ENCODE assay signal across 8 mouse cellular contexts in the genomic region with DNA sequence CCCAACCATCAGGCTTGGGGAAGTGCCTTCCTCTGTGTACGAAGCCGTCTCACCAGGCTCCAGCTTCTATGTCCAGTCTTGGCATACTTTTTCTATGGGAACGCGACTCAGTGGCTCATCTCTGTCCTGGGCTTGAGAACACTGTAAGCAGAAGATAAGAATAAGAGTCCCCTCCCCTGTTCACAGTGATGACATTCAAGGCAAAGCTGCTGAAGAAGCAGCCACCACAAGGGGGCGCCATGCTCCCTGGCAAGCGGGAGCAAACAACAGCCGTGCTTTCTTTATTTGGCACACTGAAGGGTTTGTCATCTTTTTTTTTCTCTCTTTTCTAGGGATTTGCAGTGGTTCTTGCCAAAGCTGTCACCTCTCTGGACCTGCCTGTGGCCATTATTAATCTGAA. TPM values are rescaled to one million over a fixed set of nuclear protein-coding genes. Genes with fewer than 3 reads are reported as not detected.
DNase-seq lines count a peak whose midpoint lies in the region; ATAC-seq and TF ChIP-seq lines count a peak whose summit lies in the region.
"Had no signal": no experiment of that assay in that cellular context is flagged by ENCODE, and none has a peak within 500 bp of the region (broad histone marks: within the 10 kb centered on the region; RNA-seq: fewer than 3 reads in every experiment).

No protein-coding gene starts in this region.

- DNase-seq in kidney, postnatal 4 days = peak; percentile 50 to 62
- no peak for DNase-seq in kidney, adult 11 months
- DNase-seq in adrenal gland, postnatal 14 days = peak; percentile 77
- no peak for DNase-seq in layer of hippocampus, adult 9-10 months (ENCODE audit: low spot score)

- peak; percentile 68 for ATAC-seq in erythroid progenitor cell, adult 5-6 weeks (replicated peaks; ENCODE audit: low FRiP score, poor library complexity, severe bottlenecking)

- no peak overlapping the region for H3K27ac ChIP-seq in ES-Bruce4 (ENCODE audit: insufficient read depth, low read length)
- H3K27ac ChIP-seq in small intestine, adult 2 months (ENCODE audit: insufficient read depth, low read depth, low read length) = no peak overlapping the region
- H3K27ac ChIP-seq: macrophage had no signal

- no peaks in the 10 kb centered on the region for H3K4me1 ChIP-seq in ES-Bruce4 (ENCODE audit: control insufficient read depth, insufficient read depth, low read length)
- H3K4me1 ChIP-seq in small intestine, adult 2 months (ENCODE audit: control insufficient read depth, insufficient read depth, insufficient read length, low read length) = peaks cover 8% of the 10 kb centered on the region; the same call in 1 of the 2 replicates

- peak; percentile 80 for TF ChIP-seq CTCF in ES-Bruce4 (IDR thresholded peaks at IDR 0.05; ENCODE audit: low read depth, low read length)
- TF ChIP-seq CTCF in small intestine, adult 2 months (IDR thresholded peaks at IDR 0.05; ENCODE audit: extremely low read depth, insufficient read length, insufficient replicate concordance, low read depth, low read length) = peak; percentile 65; the same call in 1 of the 2 replicates

- H3K27me3 ChIP-seq in ES-Bruce4 (ENCODE audit: control insufficient read depth, insufficient read depth, low read length, poor library complexity, severe bottlenecking) = no peaks in the 10 kb centered on the region
- H3K27me3 ChIP-seq in small intestine, adult 2 months (ENCODE audit: control insufficient read depth, insufficient read depth, low read length) = no peaks in the 10 kb centered on the region

- H3K9me3 ChIP-seq in ES-Bruce4 (replicated peaks; ENCODE audit: control insufficient read depth, insufficient read depth, low read length, poor library complexity, severe bottlenecking) = no peaks in the 10 kb centered on the region

- H3K36me3 ChIP-seq in ES-Bruce4 (ENCODE audit: control insufficient read depth, insufficient read depth, low read length, poor library complexity, severe bottlenecking) = peaks cover 22% of the 10 kb centered on the region
- H3K36me3 ChIP-seq in small intestine, adult 2 months (ENCODE audit: control insufficient read depth, insufficient read depth, low read length) = peaks cover 29% of the 10 kb centered on the region

- no peak overlapping the region for H3K4me3 ChIP-seq in ES-Bruce4 (ENCODE audit: low read depth, low read length)
- no peak overlapping the region for H3K4me3 ChIP-seq in small intestine, adult 2 months (ENCODE audit: low read depth, low read length)

- no peak for TF ChIP-seq EP300 in ES-Bruce4 (IDR thresholded peaks at IDR 0.05; ENCODE audit: insufficient read depth, low read depth, low read length)

- 89% methylated on average over 7 of the region's 7 CpGs for WGBS in small intestine, adult 2 months

- no peak overlapping the region for H3K9ac ChIP-seq in ES-Bruce4 (ENCODE audit: low read depth, poor library complexity, severe bottlenecking)

- TF ChIP-seq POLR2A in ES-Bruce4 (IDR thresholded peaks at IDR 0.05; ENCODE audit: insufficient read depth, low read length) = no peak
- no peak for TF ChIP-seq POLR2A in small intestine, adult 2 months (IDR thresholded peaks at IDR 0.05; ENCODE audit: low read depth, low read length)

RNA-seq across cellular contexts. Expression of a gene that starts 11.2 kb away (rescaled TPM):
- polyA plus RNA-seq in ES-Bruce4 (2011; ENCODE audit: insufficient read depth, insufficient read length, low read depth, missing spikeins) = 27.7 and 27.8 TPM in 2 replicates
- 23.7 and 24.4 TPM in 2 replicates for total RNA-seq in adrenal gland, postnatal 14 days (2021)
- 6.7 and 11.5 TPM in 2 replicates for total RNA-seq in erythroid progenitor cell, adult 5-6 weeks (2015; ENCODE audit: low replicate concordance)
- total RNA-seq in erythroid progenitor cell, adult 5-6 weeks (2017; ENCODE audit: low replicate concordance) = 12.6 and 13.5 TPM in 2 replicates
- polyA plus RNA-seq in small intestine, adult 2 months (2012; rRNA removed) = 5.7 and 5.8 TPM in 2 replicates

RNA-seq across cellular contexts. Expression of a gene that starts 11.3 kb away (rescaled TPM):
- polyA plus RNA-seq in ES-Bruce4 (2011; ENCODE audit: insufficient read depth, insufficient read length, low read depth, missing spikeins) = 66.8 and 68.5 TPM in 2 replicates
- 77.1 and 87.0 TPM in 2 replicates for total RNA-seq in adrenal gland, postnatal 14 days (2021)
- total RNA-seq in erythroid progenitor cell, adult 5-6 weeks (2015; ENCODE audit: low replicate concordance) = 32.7 and 57.3 TPM in 2 replicates
- total RNA-seq in erythroid progenitor cell, adult 5-6 weeks (2017; ENCODE audit: low replicate concordance) = 58.0 and 71.3 TPM in 2 replicates
- 13.0 and 24.2 TPM in 2 replicates for polyA plus RNA-seq in small intestine, adult 2 months (2012; rRNA removed)

RNA-seq across cellular contexts. Expression of a gene that starts 49.8 kb away (rescaled TPM):
- 60.2 and 63.9 TPM in 2 replicates for polyA plus RNA-seq in ES-Bruce4 (2011; ENCODE audit: insufficient read depth, insufficient read length, low read depth, missing spikeins)
- total RNA-seq in adrenal gland, postnatal 14 days (2021) = 46.4 and 51.7 TPM in 2 replicates
- 26.3 and 27.7 TPM in 2 replicates for total RNA-seq in erythroid progenitor cell, adult 5-6 weeks (2015; ENCODE audit: low replicate concordance)
- total RNA-seq in erythroid progenitor cell, adult 5-6 weeks (2017; ENCODE audit: low replicate concordance) = 25.5 and 32.0 TPM in 2 replicates
- 18.7 and 23.6 TPM in 2 replicates for polyA plus RNA-seq in small intestine, adult 2 months (2012; rRNA removed)

Comparison
In these comparisons a context has a peak if more than half of its experiments do, and no peak if none do; other contexts are left out.
1. DNase-seq: peak in kidney, postnatal 4 days (2 of 2) and adrenal gland, postnatal 14 days (single experiment); none in kidney, adult 11 months (single experiment) and layer of hippocampus, adult 9-10 months (single experiment).